Mouse (Mus musculus): ENCODE data around the gene Smarcd1. TPM values are rescaled to one million over a fixed set of nuclear protein-coding genes. Genes with fewer than 3 reads are reported as not detected.

The Smarcd1 gene
- polyA plus RNA-seq, 1 experiment, result 510 TPM

DNA sequence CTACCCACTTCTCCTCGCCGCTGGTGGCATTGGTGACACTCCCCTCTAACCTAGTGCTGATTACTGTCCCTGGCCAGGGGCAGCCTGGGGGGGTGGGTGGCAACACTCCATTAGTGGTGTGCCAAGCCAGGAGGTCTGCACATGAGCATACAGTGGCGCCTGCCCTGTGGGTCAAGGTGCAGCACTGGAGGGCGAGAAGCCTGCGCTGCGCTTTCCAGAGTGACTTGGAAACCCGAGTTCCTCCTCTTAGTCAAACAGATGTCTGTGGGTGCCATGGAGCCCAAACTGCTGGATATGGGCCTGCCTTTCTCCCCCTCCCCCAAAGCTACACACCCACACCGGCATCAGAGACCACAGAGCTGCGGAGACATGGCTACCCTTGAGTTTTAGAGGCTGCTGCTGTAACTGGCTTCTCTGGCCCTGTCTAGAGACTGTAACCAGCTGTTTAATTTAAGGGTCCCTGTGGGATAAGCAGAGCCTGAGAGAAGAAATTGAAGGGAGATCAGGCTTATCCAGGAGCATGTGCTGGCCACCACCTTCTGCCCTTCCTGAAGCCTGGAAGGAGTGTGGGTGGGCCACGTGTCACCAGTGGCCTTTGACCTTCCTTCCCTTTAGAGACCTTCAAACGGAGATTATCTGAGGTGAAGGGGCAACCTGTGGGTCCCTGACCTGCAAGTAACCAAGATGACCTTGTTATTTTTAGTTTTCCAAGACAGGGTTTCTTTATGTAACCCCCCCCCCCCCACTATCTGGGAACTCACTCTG, 14.2 kb downstream of the Smarcd1 start:
- WGBS, result 34% methylated on average over 11 of the region's 11 CpGs
- TF ChIP-seq CTCF (IDR thresholded peaks at IDR 0.05; ENCODE audit: insufficient read depth, low read depth, low read length) (no peak), POLR2A (IDR thresholded peaks at IDR 0.05; ENCODE audit: insufficient read depth, low read depth, low read length) (no peak)
- Histone ChIP-seq H3K27ac (ENCODE audit: insufficient read depth, low read depth, low read length) (peak overlapping the region; percentile 95), H3K4me3 (ENCODE audit: insufficient read depth, low read depth, low read length) (no peak overlapping the region), H3K4me1 (ENCODE audit: control insufficient read depth, insufficient read depth, low read length) (peaks cover 77% of the 10 kb centered on the region)

DNA sequence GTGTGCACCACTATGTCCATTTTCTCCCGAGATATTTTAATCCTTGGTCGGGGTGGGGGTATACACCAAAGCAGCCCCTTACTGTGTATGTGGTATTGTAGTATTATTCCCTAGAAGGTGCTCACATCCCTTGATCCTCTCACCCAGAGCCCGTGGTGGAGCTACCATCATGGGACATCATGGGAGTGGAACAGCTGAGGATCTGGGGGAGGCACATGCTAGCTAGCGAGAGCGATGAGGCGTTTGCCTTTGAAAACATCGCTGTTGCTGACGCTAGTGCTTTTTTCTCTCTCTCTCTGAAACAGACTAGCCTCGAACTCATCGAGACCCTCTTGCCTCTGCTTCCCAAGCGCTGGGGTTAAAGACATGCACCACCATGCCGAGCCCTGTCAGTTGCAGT, 14.9 kb downstream of the Smarcd1 start:
- Histone ChIP-seq H3K4me1 (ENCODE audit: control insufficient read depth, insufficient read depth, low read length) (peaks cover 76% of the 10 kb centered on the region), H3K4me3 (ENCODE audit: insufficient read depth, low read depth, low read length) (no peak overlapping the region), H3K27ac (ENCODE audit: insufficient read depth, low read depth, low read length) (peak overlapping the region; percentile 95)
- TF ChIP-seq POLR2A (IDR thresholded peaks at IDR 0.05; ENCODE audit: insufficient read depth, low read depth, low read length) (no peak), CTCF (IDR thresholded peaks at IDR 0.05; ENCODE audit: insufficient read depth, low read depth, low read length) (no peak)
- WGBS, result 47% methylated on average over 12 of the region's 12 CpGs

DNA sequence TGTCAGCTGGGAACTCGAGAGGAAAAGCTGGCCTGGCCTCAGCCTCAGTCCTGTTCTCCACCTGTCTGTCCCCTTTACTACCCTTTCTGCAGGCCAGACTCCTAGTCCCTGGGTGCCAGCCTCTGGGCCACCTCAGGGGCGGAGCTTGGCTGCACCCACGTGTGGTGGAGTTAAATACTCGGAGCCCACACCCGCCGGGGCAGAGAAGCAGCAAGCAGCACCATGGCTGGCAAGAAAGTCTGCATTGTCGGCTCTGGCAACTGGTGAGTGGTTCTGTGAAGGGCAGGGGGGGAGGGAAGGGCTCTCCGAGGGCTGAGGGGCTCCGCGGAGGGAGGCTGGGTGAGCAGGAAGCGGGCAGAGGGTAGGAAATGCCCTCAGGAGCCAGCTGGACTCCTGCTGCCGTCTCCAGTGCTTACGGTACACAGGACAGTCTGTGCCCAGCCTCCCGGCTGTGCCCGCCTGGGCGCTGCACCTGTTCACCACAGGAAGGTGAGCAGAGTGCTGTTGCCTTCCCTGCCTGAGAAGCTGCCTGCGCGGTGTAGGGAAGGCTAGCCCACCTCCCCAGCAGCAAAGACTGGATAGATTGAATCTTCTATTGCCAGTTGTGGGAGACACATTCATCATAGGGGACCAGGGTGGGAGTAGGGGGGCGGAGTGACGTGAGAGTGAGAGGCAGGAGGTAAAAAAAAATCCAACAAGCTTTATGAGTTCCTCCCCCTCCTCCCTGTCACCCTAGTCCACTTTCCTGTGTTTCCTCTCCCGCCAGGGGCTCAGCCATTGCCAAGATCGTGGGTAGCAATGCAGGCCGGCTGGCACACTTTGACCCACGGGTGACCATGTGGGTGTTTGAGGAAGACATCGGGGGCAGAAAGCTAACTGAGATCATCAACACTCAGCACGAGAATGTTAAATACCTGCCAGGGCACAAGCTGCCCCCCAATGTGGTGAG, 15.7 kb downstream of the Smarcd1 start, which contains the start of gene Gpd1:
TSS of gene Gpd1 (plus strand) at position 130 of the 949 bp plus-strand sequence.
- WGBS, result 27% methylated on average over 26 of the region's 26 CpGs
- Histone ChIP-seq H3K27ac (ENCODE audit: insufficient read depth, low read depth, low read length) (peak within 1 kb of the TSS; percentile 95), H3K4me3 (ENCODE audit: insufficient read depth, low read depth, low read length) (peak within 1 kb of the TSS; percentile 39), H3K4me1 (ENCODE audit: control insufficient read depth, insufficient read depth, low read length) (peaks cover 75% of the 10 kb centered on the region)
- TF ChIP-seq CTCF (IDR thresholded peaks at IDR 0.05; ENCODE audit: insufficient read depth, low read depth, low read length), result no peak
- peak; percentile 58 for TF ChIP-seq POLR2A (IDR thresholded peaks at IDR 0.05; ENCODE audit: insufficient read depth, low read depth, low read length)

DNA sequence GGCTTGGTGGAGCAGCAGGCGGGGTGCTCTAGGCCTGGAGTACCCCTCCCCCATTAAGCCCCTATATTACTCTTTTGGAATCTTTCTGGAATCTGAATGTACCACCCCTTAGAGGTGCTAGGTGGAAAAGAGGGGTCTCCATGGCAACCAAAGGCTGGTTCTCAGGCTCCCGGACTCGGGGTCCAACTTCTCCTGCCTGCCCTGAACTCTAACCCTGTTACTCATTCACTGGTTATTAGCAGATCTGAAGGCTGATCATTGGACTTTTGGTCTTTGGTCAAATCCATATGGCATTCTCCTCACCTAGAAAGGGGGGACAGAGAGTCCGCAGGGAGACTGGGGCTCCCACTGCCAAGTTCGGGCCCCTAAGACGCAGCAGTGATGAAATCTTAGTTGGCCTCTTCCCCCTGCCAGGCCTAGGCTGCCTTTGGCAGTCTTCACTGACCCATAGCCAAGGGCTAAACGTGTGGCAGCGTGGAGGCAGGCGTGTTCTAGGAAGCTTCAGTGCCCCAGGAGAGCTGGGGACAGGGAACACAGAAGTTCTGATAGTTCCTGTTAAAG, 16.6 kb downstream of the Smarcd1 start:
- H3K4me1 ChIP-seq (ENCODE audit: control insufficient read depth, insufficient read depth, low read length), result peaks cover 75% of the 10 kb centered on the region
- H3K27ac ChIP-seq (ENCODE audit: insufficient read depth, low read depth, low read length), result peak overlapping the region; percentile 74; the same call in 1 of the 2 replicates
- 61% methylated on average over 9 of the region's 9 CpGs for WGBS
- H3K4me3 ChIP-seq (ENCODE audit: insufficient read depth, low read depth, low read length), result peak overlapping the region; percentile 39
- no peak for TF ChIP-seq CTCF (IDR thresholded peaks at IDR 0.05; ENCODE audit: insufficient read depth, low read depth, low read length)
- TF ChIP-seq POLR2A (IDR thresholded peaks at IDR 0.05; ENCODE audit: insufficient read depth, low read depth, low read length), result no peak

DNA sequence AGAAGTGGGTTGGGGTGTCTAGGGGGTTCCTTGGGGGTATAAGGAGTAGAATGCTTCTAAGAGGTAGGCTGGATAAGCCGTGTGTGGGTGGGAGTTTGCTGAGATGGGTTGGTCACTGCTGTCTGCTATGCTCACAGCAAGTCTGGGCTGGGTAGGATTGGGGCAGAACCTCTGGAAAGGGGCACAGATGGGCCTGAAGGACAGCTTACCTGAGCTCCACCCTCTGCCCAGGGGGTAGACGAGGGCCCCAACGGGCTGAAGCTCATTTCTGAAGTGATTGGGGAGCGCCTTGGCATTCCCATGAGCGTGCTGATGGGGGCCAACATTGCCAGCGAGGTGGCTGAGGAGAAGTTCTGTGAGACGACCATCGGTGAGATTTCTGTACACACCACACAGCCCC, 17.9 kb downstream of the Smarcd1 start:
- no peak for TF ChIP-seq CTCF (IDR thresholded peaks at IDR 0.05; ENCODE audit: insufficient read depth, low read depth, low read length)
- TF ChIP-seq POLR2A (IDR thresholded peaks at IDR 0.05; ENCODE audit: insufficient read depth, low read depth, low read length), result no peak
- H3K4me3 ChIP-seq (ENCODE audit: insufficient read depth, low read depth, low read length), result no peak overlapping the region
- peaks cover 72% of the 10 kb centered on the region for H3K4me1 ChIP-seq (ENCODE audit: control insufficient read depth, insufficient read depth, low read length)
- H3K27ac ChIP-seq (ENCODE audit: insufficient read depth, low read depth, low read length), result no peak overlapping the region
- 64% methylated on average over 8 of the region's 8 CpGs for WGBS

DNA sequence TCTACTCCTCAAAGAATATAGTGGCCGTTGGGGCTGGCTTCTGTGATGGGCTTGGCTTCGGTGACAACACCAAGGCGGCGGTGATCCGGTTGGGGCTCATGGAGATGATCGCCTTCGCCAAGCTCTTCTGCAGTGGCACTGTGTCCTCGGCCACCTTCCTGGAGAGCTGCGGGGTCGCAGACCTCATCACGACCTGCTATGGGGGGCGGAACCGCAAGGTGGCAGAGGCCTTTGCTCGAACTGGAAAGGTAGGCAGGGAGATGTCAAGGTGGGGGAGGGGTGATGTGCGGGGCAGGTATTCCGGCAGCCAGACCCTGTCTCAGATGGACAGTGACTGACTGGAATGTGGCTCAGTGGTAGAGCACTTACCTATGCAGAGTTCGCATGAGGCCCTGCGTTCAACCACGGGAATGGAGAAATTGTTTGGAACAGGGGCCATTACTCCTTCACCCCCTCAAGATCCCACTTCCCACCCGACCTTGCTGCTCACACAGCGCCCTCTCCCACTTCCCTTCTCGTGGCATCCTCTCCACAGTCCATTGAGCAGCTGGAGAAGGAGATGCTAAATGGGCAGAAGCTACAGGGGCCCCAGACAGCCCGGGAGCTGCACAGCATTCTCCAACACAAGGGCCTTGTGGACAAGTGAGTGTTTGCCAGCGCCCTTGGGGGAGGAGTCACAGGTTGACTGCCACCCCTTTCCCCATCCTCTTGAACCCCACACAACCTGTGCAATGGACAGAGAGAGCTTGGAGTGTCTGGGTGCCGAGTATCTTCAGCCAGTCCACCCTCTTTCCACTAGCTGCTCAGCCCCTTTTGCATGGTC, 20.2 kb downstream of the Smarcd1 start:
- 84% methylated on average over 25 of the region's 25 CpGs for WGBS
- no peak for TF ChIP-seq POLR2A (IDR thresholded peaks at IDR 0.05; ENCODE audit: insufficient read depth, low read depth, low read length)
- TF ChIP-seq CTCF (IDR thresholded peaks at IDR 0.05; ENCODE audit: insufficient read depth, low read depth, low read length), result no peak
- Histone ChIP-seq H3K27ac (ENCODE audit: insufficient read depth, low read depth, low read length) (no peak overlapping the region), H3K4me3 (ENCODE audit: insufficient read depth, low read depth, low read length) (no peak overlapping the region), H3K4me1 (ENCODE audit: control insufficient read depth, insufficient read depth, low read length) (peaks cover 56% of the 10 kb centered on the region)

DNA sequence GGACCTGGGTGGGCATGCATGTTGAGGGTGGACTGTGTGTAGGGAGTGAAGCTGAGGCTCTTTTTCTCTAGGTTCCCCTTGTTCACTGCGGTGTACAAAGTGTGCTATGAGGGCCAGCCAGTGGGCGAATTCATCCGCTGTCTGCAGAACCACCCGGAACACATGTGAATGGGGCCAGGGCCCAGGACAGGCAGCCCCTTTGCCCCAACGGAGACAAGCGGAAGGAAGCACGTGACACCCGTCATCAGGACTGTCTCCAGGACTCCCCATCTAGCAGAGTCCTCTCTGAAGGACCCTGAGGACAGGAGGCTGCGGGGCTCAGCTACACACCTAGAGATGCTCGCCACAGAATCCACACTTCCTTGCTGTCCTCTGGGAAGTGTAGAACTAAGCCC, 21.2 kb downstream of the Smarcd1 start:
- 51% methylated on average over 10 of the region's 10 CpGs for WGBS
- TF ChIP-seq CTCF (IDR thresholded peaks at IDR 0.05; ENCODE audit: insufficient read depth, low read depth, low read length) (no peak), POLR2A (IDR thresholded peaks at IDR 0.05; ENCODE audit: insufficient read depth, low read depth, low read length) (no peak)

More for the DNA sequence above, 21.2 kb downstream of the Smarcd1 start:
- peaks cover 50% of the 10 kb centered on the region for H3K4me1 ChIP-seq (ENCODE audit: control insufficient read depth, insufficient read depth, low read length)
- H3K27ac ChIP-seq (ENCODE audit: insufficient read depth, low read depth, low read length), result peak overlapping the region; percentile 98
- no peak overlapping the region for H3K4me3 ChIP-seq (ENCODE audit: insufficient read depth, low read depth, low read length)

Data from olfactory bulb, adult 2 months (tissue).